Mouse (Mus musculus) ovary, postnatal 10 days (tissue): ENCODE results near the gene Rras2.

Experiments
- DNase-seq: peaks from one replicate; pipeline ENCODE4 v3.0.0; 2022; ENCODE audit warnings: low spot score

Rras2 gene

DNA sequence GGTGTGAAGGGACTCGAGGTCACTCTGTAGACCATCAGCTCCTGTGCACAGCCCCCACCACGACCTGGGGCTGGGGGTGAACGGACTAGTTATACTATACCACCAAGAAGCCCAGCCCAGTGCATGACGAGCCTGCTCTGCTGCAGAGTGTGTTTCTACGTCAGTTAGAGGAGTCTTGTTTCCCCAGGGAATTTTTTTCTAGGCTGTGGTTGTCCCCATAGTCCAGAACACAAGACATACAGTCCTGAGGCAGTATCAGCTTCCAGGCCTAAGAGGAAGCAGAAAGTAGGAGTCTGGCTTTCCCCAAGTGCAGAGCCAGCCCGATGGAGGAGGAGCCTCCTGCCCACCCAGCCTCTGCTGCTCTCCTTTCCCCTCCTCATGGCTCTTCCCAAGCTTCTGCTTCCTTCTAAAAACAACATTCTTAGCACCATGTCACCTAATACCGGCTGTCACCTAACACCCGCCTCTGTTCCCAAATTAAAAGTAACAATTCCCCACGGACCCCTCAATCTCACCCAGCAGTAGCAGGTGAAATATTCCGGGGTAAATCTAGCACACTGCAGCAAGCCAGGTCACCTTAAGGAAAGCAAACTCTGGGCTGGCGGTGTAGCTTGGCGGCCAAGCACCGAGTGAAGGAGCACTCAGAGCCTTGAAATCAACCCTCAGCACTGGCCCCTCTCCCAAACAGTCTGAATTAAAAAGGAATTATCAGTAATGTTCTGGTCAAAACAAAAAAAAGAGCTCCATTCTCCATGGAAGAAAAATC is 45.5 kb downstream of the Rras2 start:
- no peak for DNase-seq

GRCm38 (mm10) chr7:114071395-114071794 is 46.2 kb downstream of the Rras2 start:
- no peak for DNase-seq

- no peak for DNase-seq
Measured at GRCm38 (mm10) chr7:114070458-114070840, 47.1 kb downstream of the Rras2 start.

DNA sequence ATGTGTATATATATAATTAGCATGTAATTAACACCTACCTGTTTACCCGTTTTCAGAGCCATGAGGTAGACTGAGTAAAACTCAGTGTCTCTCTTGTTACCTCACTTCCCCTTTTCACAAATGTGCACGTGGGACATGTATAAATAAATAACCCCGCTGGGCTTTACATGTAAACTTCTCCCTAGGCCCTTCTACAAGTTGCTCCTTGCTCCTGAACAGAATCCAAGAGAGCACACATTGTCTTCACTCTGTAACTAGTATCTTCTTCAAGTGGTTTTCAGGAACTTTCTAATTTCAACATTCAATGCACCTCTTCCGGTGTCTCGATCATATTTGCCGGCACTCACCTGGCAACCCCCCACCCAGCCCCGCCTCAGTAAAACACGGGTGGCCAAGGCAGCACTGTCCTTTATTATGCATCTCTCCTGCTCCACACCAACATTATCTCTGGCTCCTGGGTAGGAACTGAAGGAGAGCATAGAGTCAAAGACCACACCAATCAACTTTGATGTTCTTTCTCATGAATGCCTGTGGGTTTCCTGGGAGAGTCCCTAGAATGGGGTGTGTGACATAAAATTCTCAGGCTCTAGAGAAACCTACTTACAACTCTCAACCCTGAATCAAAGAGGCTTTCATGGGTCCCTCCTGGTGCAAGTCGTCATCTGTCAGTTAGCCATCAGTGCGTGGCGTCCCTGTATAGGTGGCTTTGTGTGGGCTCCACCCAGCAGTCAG is 47.7 kb downstream of the Rras2 start:
- DNase-seq: no peak

DNA sequence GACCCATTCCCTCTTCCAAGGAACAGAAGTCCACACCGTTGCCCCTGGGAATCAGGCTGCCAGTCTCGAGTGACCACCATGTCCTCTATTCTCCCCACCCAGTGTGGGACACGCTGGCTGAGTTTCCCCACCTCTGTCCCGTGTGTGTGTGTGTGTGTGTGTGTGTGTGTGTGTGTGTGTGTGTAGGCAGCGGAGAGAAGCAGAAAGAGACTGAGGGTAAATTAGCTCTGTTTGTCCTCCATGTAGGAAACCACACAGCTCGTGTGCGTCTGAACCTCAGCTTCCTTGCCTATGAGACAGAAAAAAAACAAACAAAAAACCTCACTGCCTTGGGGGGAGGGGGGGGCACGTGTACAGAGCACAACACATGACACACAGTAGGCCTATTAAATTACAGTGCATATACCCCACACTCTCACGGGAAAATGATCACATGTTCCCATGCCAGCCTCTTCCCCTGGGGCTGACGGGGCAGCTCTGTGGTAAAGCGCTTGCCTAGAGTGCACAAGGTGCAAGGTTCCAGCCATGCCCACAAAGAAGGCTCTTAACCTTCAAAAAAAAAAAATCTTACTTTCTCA is 48.5 kb downstream of the Rras2 start:
- DNase-seq: no peak

DNA sequence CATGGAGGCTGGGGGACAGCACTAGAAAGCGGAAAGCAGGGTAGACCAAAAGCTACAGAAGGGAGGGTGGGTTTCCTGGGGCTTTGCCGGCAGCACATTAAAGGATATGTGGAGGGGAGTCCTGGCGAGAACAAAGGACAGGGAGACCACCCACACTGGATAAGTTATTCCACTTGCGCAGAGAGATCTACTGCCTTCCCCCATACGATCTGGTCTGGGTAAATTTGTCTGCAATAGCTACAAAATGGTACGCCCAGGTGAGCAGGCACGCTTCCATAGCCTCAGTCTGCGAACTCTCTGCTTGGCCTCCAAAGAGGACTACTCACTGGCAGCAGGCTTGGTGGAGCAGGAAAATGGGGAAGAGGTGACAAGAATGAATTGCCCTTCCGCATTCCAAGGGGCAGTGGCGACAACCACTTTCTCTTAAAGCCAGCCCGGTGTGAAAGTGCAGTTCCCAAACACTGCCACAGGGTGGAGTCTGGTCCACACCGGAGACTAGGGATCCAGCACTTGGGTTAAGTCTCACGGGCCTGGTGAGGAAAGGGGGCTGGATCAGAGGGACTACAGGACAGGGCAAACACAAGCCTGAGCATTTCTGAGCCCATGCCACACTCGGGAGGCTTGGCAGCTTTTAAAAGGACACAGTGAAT is 50.9 kb downstream of the Rras2 start:
- peak; percentile 71 for DNase-seq

DNA sequence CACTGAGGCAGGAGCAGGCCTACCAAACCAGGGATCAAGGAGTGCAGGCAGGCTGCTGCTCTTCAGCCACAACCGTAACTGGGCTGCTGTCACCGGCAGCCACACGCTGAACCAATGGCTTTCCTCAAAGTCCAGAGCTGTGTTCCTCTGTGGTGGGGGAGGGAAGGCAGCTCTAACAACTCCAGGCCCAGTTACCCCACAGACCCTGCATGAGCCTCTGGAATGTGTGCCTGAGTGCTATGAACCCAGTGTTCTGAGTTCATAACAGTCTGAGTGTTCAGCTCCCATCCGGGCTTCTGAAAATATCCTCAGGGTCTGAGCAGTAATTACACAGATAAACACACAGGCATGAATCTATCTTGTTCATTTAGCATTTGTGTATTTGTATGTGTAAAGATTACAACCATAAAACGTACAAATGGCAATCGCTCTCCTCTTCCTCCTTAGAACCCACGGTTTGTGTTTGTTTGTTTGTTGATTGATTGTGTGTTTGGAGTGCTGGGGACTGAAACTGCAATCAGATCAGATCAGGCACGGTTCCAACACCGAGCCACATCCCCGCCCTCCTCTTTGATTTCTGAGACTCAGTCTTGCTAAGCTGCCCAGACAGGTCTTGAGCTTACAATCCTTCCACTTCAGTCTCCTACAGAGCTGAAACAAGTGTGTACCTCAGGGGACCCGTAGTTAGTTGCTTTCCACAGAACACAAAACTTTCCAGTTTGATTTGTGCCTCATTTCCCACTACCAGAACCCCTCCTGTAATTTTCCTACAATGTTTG is 52.0 kb downstream of the Rras2 start:
- DNase-seq: no peak

- DNase-seq: no peak
Measured at GRCm38 (mm10) chr7:114063966-114064365, 53.6 kb downstream of the Rras2 start.

DNA sequence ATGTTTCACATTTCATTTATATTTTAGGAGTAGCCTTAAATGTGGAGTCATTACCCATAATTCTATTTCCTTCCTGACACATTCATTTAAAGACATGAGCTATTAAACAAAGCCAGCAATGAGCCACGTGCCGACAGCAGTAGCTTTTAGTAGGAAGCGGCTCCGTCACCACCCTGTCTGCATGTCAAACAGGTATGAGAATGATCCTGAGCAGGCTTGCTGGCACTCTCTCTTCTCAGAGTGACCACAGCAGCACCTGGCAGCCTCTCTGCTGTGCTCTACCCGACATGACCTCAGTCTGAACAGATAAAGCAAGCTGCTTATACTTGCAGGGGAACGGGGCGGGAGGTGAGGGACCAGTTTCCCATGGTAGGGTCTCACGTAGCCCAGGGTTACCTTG is 54.0 kb downstream of the Rras2 start:
- no peak for DNase-seq

GRCm38 (mm10) chr7:114062451-114062850 is 55.1 kb downstream of the Rras2 start:
- no peak for DNase-seq

DNA sequence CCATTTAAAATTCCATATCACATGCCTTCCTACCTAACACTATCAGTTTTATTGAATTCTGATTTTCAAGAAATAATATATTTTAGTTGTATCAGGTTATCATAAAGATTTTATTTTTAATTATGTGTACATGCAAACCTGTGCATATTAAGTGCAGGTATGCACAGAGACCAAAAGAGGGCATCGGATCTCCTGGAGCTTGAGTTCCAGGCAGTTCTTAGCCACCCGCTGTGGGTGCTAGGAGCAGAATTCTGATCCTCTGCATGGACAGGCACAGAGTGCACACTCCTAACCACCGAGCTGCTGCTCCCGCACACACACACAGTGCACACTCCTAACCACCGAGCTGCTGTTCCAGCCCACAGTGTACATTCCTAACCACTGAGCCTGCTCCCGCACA is 57.1 kb downstream of the Rras2 start:
- DNase-seq: no peak

GRCm38 (mm10) chr7:114058927-114059441 is 58.6 kb downstream of the Rras2 start:
- DNase-seq: no peak

DNA sequence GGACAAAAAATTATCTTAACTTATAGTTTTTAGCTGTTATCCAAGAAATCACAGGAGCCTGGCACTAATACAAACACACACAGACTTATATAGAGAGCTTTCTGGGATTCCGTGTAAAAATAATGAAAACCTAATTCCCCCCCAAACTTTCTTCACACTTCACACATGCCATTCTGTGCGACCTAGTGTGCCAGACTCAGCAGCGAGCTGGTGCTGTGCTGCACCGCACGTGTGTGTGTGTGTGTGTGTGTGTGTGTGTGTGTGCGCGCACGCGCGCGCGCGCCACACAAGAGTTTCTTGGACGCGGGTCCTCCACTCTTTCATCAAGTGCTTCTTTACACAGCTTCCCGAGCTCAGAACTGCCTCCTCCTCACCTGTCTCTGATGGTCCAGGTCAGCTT is 59.4 kb downstream of the Rras2 start:
- DNase-seq: no peak

GRCm38 (mm10) chr7:114053720-114054119 is 63.9 kb downstream of the Rras2 start:
- no peak for DNase-seq

GRCm38 (mm10) chr7:114045814-114046213 is 71.8 kb downstream of the Rras2 start:
- no peak for DNase-seq

DNA sequence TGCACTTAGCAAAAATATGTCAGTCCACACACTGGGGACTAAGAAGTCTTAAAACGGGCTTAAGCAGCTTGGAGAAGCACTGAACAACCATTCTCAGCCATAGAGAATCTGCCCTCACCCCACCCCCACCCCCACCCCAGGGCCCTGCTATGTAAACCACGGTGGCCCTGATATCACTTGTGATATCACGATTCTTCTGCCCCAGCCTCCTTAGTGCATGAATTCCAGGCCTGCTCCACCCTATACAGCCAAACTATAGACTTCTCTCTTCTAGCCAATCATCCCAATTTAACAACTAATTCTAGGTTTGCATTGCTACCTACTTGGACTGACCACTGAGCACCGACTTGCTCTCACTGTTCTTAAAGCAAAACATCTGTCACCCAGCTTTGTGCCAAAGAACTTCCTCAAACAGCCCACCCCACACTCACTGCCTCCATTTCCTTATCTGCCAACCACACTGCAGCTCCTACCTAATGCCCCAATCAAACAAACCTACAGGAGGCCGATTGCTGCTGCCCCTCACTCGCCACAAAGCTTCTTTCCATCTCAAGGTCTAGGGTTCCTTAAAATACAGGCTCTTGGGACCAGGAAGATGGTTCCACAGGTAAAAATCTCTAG is 73.5 kb downstream of the Rras2 start:
- no peak for DNase-seq

GRCm38 (mm10) chr7:114042973-114043928 is 74.3 kb downstream of the Rras2 start:
- no peak for DNase-seq

DNA sequence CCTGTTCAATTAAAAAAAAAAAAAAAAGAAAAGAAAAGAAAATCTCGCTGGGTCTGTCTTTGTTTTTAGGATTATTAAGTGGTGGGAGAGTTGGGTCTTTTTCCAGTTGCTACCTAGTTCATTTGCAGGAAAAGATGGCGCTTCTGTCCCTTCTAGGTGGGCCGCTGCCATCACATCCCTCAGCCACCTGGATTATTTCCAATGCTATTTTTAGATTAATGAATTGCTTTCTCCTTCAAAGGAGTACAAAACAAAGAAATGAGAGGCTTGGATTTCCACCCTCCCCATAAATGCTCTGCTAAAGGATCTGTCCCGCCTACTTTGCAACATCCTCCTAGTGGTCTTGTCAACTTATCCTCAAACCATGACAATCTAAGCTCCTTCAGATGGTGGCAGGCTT is 76.2 kb downstream of the Rras2 start:
- no peak for DNase-seq

DNA sequence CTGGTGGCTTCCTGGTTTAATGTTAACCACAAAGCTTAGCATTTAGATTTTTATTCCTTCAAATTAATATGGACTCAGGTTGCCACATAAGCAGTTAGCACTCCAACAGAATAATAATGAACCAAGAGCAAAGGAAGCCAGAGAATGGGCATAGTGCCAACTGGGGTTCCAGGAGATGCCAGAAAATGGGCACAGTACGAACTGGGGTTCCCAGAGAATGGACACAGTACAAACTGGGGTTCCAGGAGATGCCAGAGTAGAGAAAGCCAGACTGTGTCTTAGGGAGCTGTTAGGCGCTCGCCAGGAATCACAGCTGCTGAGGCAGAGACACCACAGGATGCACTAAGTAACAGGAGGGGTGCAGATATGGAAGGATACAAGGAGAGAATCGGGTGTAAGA is 80.3 kb downstream of the Rras2 start:
- no peak for DNase-seq

- no peak for DNase-seq
Measured at GRCm38 (mm10) chr7:114029596-114029995, 88.0 kb downstream of the Rras2 start.
